8 mouse cellular contexts compared by ENCODE assay signal in the genomic region with DNA sequence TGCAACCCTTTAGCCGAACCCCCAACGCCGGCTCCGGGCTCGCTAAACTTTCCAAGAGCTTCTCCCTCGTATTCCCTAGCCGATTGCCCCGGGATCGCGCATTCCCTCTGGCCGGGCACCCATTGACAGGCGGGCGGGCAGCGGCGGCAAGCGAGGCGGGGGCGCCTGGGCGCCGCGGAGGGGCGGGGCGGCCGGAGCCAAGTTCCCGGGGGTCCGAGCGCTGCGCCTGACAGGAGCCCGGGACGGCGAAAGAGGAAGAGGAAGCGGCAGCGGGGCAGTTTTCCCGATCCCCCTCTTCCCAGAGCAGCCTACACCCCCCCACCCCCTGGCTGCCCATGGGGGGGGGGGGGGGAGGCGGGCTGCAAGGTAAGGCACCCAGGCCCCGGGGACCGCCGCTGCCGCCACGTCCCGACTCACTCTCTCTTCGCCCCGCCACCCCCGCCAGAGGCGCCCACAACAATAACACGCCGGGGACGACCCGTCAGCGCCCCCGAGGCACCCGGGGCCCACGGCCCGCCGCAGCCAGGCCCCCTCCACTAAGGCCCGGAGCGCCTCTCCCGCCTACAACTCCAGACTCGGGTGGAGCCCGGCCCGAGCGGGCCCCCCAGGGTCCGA. TPM values are rescaled to one million over a fixed set of nuclear protein-coding genes. Genes with fewer than 3 reads are reported as not detected.
DNase-seq lines count a peak whose midpoint lies in the region; ATAC-seq and TF ChIP-seq lines count a peak whose summit lies in the region.

No protein-coding gene starts in this region.

- no peaks in the 10 kb centered on the region for H3K27me3 ChIP-seq in forebrain, embryonic 16.5 days (replicated peaks; ENCODE audit: control insufficient read depth, insufficient read depth, low read length)
- H3K27me3 ChIP-seq in limb, embryonic 15.5 days, result no peaks in the 10 kb centered on the region
- H3K27me3 ChIP-seq in midbrain, embryonic 15.5 days (replicated peaks), result no peaks in the 10 kb centered on the region

- H3K27ac ChIP-seq in bone marrow macrophage, adult 2 months (ENCODE audit: insufficient read depth, low read depth, low read length), result peak overlapping the region; percentile 80
- H3K27ac ChIP-seq in forebrain, embryonic 16.5 days (ENCODE audit: low read length), result peak overlapping the region; percentile 97
- H3K27ac ChIP-seq in limb, embryonic 15.5 days, result peak overlapping the region; percentile 99
- H3K27ac ChIP-seq in midbrain, embryonic 15.5 days, result peak overlapping the region; percentile 97

- TF ChIP-seq CTCF in bone marrow macrophage, adult 2 months (IDR thresholded peaks at IDR 0.05; ENCODE audit: low read depth, low read length), result no peak

- H3K4me3 ChIP-seq in bone marrow macrophage, adult 2 months (ENCODE audit: insufficient read depth, low read length), result peak overlapping the region; percentile 97
- peak overlapping the region; percentile 98 for H3K4me3 ChIP-seq in forebrain, embryonic 16.5 days (replicated peaks; ENCODE audit: low read length)
- H3K4me3 ChIP-seq in limb, embryonic 15.5 days, result peak overlapping the region; percentile 99
- peak overlapping the region; percentile 100 for H3K4me3 ChIP-seq in midbrain, embryonic 15.5 days

- peak; percentile 53 for DNase-seq in embryo, embryonic 10 days (ENCODE audit: low spot score)
- no peak for DNase-seq in embryo, embryonic 9.5 days (ENCODE audit: extremely low spot score)
- DNase-seq in spleen, postnatal 14 days (ENCODE audit: low spot score in 2 of 2), result peak; percentile 9 to 32

- peak overlapping the region; percentile 92 for H3K9ac ChIP-seq in forebrain, embryonic 16.5 days (replicated peaks; ENCODE audit: low read depth, low read length)
- H3K9ac ChIP-seq in limb, embryonic 15.5 days, result peak overlapping the region; percentile 89
- H3K9ac ChIP-seq in midbrain, embryonic 15.5 days, result peak overlapping the region; percentile 79

- H3K9me3 ChIP-seq in forebrain, embryonic 16.5 days (ENCODE audit: control insufficient read depth, low read length), result no peaks in the 10 kb centered on the region
- H3K9me3 ChIP-seq in limb, embryonic 15.5 days, result no peaks in the 10 kb centered on the region
- H3K9me3 ChIP-seq in midbrain, embryonic 15.5 days, result no peaks in the 10 kb centered on the region

- 1% methylated on average over 55 of the region's 63 CpGs for WGBS in forebrain, embryonic 16.5 days
- under 1% methylated on average over 38 of the region's 63 CpGs for WGBS in limb, embryonic 15.5 days
- 1% methylated on average over 42 of the region's 63 CpGs for WGBS in midbrain, embryonic 15.5 days

- peak; percentile 83 for ATAC-seq in forebrain, embryonic 16.5 days
- peak; percentile 25 for ATAC-seq in inflammation-experienced regulatory T-cells, adult 6 months
- ATAC-seq in limb, embryonic 15.5 days (ENCODE audit: insufficient number of reproducible peaks, low FRiP score, low TSS enrichment, low read depth), result no peak; the same call in 1 of the 2 replicates
- peak; percentile 85 for ATAC-seq in midbrain, embryonic 15.5 days (replicated peaks)

- no peaks in the 10 kb centered on the region for H3K36me3 ChIP-seq in forebrain, embryonic 16.5 days (ENCODE audit: control insufficient read depth, insufficient read depth)
- no peaks in the 10 kb centered on the region for H3K36me3 ChIP-seq in limb, embryonic 15.5 days
- H3K36me3 ChIP-seq in midbrain, embryonic 15.5 days (replicated peaks), result no peaks in the 10 kb centered on the region

- peaks cover 12% of the 10 kb centered on the region for H3K4me1 ChIP-seq in bone marrow macrophage, adult 2 months (ENCODE audit: control insufficient read depth, insufficient read depth, low read length)
- H3K4me1 ChIP-seq in forebrain, embryonic 16.5 days (replicated peaks; ENCODE audit: control insufficient read depth, insufficient read depth, low read length), result peaks cover 14% of the 10 kb centered on the region
- H3K4me1 ChIP-seq in limb, embryonic 15.5 days, result peaks cover 8% of the 10 kb centered on the region; the same call in 1 of the 2 replicates
- H3K4me1 ChIP-seq in midbrain, embryonic 15.5 days, result peaks cover 21% of the 10 kb centered on the region

- no peak for TF ChIP-seq POLR2A in bone marrow macrophage, adult 2 months (IDR thresholded peaks at IDR 0.05; ENCODE audit: borderline replicate concordance, low read depth, low read length)

- H3K4me2 ChIP-seq in forebrain, embryonic 16.5 days (ENCODE audit: low read length), result peak overlapping the region; percentile 87
- peak overlapping the region; percentile 88 for H3K4me2 ChIP-seq in limb, embryonic 15.5 days
- peak overlapping the region; percentile 85 for H3K4me2 ChIP-seq in midbrain, embryonic 15.5 days

RNA-seq across cellular contexts. Expression of a gene that starts 7.5 kb away (rescaled TPM):
- 61.8 and 75.3 TPM in 2 replicates for polyA plus RNA-seq in bone marrow macrophage, adult 2 months (2012; ENCODE audit: insufficient read depth, insufficient read length, missing spikeins)
- 64.0 and 68.3 TPM in 2 replicates for polyA plus RNA-seq in forebrain, embryonic 16.5 days (2015; fragmentation: Nextera tagmentation; extraction: Ambion mirVana)
- 100 to 1,000 TPM; 106 to 183 (median 160) TPM for polyA plus RNA-seq in inflammation-experienced regulatory T-cells, adult 6 months (2017; shearing (Covaris generic))
- 55.6 and 60.4 TPM in 2 replicates for polyA plus RNA-seq in limb, embryonic 15.5 days (2015; fragmentation: Nextera tagmentation; extraction: Ambion mirVana)
- 60.6 and 66.2 TPM in 2 replicates for polyA plus RNA-seq in midbrain, embryonic 15.5 days (2015; fragmentation: Nextera tagmentation; extraction: Ambion mirVana)
